Mouse (Mus musculus): ENCODE data around the gene Sele.
"Not testable (repeated sequence)": the region's sequence is repeated elsewhere in the genome, so short reads cannot be mapped to it uniquely, and the experiment has no call there.

The Sele gene

DNA sequence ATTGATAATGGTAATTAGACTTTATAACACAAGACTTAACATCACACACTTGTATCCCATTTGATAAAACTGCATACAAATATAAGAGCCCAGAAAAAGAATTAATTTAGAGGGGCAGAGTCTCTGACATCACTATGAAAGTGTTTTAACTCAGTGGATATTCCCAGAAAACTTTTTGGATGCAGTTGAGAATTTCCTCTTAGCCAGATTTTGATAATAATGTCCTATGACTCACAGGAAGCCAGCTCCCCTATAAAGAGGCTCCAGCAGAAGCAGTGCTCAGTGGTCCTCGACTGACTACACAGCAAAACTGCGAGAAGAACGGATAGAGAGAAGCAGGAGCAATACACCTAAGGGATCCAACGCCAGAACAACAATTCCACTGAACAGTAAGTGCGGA is at the start of gene Sele:
Sele (plus strand) TSS at position 301 of the 400 bp plus-strand sequence.
- DNase-seq: no peak

DNA sequence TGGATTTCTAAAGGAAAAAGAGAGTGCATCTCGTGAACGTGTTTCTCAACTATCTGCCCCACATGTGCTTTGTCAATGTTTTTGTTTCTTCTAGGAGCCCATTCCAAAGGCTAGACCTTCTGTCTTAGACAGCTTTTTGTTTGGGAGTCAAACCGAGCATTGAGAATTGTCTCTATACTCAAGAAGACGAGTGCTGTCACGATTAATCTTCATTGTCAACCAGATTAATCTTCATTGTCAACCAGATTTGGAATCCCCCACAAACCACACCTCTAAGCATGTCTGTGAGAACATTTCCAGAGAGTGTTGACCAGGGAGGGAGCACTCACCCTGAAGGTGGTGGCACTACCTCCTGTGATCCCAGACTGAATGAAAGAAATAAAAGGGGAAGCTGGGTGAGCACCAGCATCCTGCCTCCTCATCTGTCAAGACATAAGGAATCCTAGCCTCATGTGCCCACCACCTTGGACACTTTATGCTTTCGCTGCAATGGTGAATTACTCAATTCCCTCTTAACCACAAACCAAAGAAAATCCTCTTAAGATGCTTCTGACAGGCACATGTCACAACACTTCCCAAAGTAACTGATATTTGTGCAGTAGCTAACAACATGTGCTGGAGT is 46.1 kb upstream of the Sele start:
- no peak for DNase-seq

DNA sequence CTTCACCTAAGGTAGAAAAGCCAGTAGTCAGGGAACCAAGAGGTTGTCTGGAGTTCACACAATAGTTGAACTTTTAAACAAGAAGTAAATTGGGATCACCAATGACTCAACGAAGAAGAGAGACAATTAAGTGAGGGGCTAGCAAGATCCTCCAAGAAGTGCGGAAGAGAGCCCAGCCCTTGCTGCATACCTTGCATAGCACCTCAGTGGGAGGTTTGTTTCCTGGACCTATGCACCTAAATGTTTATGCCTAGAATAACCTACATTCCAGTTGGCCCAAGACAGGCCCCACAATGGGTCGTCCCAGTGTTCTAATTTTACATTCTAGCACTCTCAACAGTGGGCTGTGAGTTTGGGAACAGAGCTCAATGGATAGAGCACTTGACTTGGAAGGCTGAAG is 43.7 kb upstream of the Sele start:
- no peak for DNase-seq

DNA sequence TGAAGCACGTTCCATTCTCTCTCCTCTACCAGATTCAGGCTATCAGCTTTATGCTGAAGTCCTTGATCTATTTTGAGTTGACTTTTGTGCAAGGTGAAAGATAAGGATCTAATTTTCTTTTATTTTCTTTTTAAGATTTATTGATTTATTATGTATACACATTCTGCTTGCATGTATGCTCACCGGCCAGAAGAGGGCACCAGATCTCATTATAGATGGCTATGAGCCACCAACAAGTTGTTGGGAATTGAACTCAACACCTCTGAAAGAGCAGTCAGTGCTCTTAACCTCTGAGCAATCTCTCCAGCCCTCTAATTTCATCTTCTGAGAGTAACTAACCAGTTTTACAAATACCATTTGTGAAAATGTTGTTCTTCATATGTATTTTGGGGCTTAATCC is 38.8 kb upstream of the Sele start:
- DNase-seq: peak; percentile 18

DNA sequence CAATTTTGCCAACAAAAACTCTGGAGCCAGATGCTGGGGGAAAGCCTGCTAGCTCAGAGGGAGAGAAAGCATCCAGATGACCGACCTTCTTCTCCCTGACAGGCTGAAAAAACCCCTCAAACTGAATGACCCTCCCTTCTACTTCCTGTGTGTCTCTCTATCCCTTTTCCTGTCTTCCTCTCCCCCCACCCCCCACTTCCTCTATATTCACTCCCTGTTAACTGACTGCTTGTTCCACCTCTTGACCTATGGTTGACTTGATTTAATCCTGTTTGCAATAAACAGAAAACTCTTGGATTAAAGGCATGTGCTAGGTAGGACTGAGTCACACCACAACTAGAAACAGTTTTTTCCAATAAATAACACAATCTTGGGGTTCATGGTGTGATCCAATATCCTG is 33.4 kb upstream of the Sele start:
- no peak for DNase-seq

DNA sequence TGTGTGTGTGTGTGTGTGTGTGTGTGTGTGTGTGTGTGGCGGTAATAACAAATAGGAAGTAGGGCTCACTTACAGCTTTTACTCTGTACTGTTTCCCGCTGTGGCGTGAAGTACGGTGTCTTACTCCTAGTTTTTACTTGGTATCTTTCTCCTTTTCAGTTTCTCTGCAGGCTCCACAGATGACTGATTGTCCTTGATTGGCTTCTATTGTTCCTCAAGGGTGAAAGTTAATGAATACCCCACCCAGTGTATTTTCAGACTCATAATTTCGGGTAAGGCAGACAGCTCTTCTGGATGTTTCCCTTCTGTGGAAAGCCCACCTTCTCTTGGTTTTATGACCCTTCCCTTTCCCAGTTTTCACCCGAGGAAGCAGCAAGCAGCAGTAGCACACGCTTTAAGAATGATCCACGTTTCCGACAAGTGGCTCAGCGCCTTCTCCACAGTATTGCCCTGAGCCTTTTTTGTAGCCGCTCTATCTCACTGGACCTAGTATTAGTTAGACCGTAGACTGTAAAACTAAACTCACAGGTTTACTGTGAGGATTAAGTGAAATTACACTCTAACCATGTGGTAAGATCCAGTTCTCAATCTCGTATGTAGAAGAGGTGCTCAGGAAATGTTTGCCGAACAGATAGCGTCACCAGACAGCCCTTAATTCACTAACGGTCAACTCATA is 29.7 kb upstream of the Sele start:
- DNase-seq: no peak

DNA sequence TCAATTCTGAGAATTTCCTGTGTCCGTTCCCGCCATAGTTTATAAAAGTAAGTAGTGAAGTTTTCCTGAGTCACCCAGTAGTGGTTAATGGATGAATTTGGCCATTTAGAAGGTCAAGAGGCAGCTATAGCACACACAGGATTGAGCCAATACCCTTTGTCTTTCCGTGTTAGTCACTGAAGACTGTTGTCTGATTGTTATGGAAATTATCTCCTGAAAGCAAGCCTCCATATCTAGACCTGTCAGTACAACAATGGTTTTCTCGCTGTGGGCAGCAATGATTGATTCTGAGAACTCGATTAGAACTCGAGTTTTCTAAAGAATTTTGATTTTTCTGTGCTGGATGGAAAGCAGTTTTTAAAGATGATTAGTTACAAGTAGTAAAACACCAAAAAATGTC is 28.2 kb upstream of the Sele start:
- DNase-seq: no peak

DNA sequence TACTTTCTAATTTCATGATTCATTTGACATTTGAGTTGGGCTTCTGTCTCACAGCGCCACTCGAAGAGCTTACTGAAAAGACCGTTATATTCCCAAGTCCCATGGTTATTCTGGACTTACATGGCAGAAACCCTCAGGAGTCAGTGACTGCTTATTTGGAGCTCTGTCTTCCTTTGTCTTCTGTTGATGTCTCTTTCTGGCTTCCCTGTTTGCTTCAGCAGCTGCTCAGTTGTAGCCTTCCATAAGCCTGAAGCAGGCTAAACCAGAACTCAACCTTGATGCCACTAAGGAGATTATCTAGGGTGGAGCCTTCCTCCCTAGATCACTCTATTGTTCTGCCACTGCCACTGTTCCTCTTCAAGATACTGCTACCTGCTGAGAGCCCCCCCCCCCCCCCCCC is 27.3 kb upstream of the Sele start:
- not testable (repeated sequence) for DNase-seq

DNA sequence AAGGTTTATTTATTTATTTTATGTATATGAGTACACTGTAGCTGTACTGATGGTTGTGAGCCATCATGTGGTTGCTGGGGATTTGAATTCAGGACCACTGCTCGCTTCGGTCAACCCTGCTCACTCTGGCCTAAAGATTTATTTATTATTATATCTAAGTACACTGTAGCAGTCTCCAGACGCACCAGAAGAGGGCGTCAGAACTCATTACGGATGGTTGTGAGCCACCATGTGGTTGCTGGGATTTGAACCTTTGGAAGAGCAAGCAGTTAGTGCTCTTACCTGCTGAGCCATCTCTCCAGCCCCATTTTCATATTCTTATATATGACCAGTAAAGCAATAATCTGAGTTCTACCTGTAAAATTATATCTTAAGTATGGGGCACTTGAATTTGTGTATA is 25.9 kb upstream of the Sele start:
- DNase-seq: not testable (repeated sequence)

DNA sequence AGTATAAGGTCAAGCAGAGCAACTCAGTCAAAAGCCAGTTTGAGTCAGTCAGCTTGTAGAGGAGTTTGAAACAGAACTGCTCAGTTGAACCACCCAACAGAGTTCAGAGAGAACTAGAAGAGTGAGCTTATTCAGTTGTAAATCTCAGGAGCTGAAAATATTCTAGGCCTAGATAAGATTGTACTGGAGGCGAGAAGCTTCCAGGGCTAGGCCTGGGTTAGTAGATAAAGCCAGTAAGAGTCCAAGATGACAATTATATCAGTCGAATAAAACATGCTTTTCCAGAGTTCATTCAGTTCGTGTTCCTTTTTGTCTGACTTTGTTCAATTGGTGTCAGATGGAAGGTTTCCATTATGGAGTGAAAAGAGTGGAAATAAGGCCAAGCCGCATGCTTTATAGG is 22.3 kb upstream of the Sele start:
- no peak for DNase-seq

DNA sequence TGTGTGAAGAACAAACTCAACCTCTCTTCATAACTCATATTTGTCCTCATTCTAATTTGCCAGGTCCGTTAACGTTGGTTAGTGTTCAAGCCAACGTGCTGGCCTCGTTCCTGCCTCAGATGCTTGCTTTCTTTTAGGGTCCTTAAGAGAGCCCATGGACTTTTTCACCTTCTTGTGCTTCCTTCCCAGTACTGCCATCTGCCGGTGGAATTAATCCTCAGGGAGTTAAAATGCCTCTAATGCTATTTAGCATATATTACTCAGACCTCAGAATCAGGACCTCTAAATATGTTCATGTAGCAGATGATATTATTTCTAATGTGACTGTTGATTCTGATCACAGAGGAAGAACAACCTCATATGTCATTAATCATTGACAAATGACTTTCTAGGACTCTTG is 20.6 kb upstream of the Sele start:
- peak; percentile 48 for DNase-seq

DNA sequence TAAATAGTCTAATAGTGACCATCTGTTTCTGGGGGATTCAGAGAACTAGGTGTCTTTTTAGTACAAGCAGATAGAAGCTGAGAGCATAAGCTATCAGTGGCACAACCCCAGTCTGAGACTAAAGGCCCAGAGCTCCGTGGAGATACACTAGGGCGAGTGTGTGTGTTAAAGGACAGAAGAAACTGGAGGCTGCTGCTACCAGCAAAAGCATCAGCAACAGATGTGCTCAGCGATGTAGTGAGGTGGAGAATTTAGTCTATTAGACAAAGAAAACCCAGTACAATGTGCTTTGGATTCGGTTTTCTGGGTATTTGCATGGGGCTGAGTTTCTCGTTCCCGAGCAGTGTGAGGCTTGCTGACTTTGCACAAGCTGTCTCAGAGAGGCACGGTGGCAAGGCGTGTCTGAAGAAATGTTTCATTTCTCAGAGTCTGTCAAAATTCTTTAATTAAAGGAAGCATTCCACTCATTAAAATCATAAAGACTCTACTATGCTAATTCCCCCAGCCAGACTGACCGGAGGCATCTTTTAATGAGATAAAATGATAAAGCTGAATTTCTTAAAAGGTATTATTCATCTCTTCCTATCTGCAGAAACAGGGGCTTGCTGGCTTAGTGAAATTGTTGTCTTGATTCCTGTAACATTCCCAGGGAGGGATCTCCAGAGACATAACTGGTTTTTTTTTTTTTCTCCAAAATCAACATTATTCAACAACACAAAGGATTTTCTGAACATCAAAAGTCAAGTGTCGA is 7.5 kb upstream of the Sele start:
- no peak for DNase-seq

DNA sequence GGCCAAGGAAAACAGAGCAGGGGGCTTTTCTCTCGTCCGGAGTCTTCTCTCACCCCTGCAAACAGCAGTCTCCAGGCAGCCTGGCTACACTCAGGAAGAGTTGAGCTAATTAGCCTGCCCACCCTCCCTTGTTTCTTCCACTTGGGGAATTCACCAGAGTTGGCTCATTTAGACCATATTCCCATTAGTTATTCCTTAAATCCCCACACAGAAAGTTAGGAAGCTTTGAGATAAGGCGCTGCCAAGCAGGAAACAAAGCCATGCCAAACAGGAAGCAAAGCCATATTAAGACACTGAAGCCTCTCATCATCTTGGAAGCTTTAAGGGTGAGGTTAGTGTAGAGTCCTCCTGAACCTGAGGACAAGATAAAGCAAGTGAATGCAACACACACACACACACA is 4.5 kb upstream of the Sele start:
- peak; percentile 41 for DNase-seq

DNA sequence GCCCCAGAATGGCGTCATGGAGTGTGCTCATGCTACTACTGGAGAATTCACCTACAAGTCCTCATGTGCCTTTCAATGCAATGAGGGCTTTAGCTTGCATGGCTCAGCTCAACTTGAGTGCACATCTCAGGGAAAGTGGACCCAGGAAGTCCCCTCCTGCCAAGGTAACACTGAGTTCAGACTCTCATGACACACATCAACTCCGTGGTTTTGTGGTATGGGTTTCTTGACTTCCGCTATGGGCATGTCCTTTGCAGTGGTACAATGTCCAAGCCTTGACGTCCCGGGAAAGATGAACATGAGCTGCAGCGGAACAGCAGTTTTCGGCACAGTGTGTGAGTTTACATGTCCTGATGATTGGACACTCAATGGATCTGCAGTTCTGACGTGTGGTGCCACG is 5.5 kb downstream of the Sele start:
- DNase-seq: no peak

DNA sequence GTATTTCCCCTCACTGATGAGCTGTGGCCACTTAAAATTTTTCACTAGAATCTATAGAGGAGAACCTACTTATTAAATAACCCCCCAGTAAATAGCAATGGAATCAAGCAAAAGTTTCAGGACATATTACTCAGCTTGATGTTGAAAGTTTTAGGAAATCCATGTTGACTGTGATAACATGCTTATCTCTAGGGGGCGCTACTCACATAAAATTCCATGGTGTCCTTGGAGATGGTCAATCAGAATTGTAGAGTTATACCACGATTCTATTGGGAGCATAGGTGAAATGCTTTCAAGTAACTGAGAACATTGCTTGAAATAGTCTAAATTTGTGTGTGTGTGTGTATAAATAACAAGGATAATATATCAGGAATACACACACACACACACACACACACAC is 6.8 kb downstream of the Sele start:
- peak; percentile 26 for DNase-seq

DNA sequence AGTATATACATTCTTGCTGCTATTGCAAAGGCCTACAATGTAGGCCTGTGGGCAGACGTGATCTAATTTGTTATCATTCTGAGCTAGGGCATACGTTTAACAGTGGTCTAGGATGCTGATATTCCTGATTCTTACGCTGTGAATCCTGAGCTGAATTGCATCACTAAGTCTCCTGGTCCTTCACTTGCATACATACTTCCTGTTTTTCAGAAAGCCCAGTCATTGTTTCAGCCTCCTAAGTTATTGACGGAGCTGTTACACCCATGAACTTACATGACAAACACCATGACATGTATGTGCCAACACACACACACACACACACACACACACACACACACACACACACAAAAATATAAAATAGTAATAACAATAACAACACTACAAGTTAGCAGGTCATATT is 12.0 kb downstream of the Sele start:
- no peak for DNase-seq

DNA sequence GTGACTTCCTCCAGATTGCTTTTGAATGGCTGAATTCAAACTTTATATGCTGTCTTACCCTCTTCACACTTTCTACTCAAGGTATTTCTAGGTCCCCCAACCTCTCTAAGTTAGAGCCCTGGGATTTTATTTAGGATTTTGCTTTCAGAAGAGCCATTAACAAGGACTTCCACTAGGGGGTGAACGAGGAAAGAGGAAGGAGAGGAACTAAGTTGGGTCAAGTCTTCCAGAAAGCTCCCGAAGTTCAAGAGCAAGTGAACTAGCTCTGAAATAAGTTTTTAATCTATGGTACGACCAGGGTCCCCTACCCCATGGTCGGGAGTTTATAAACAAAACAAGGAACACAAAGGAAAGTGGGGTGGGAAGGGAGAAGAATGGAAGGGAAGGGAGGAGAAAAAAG is 13.2 kb downstream of the Sele start:
- DNase-seq: peak; percentile 49

DNA sequence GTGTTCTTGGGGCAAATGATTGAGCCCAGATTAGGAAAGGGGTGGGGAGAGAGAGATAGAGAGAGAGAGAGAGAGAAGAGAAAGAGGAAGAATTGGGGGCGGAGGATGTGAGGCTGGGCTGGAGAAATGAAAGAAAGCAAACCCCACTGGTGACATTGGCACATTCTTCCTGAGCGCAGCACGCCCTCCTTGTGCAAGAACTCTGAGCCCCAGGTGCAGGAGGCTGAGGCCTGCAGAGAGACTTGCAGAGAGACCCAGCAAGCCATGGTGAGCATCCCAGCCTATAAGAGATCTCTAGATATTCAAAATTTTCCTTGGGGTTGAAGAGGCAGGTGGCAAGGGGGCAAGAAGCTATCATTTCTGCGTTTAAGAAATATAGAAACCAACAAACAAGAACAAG is 13.9 kb downstream of the Sele start, which contains the start of gene Sell:
Sell (plus strand) TSS at position 58 of the 400 bp plus-strand sequence.
- peak; percentile 40 for DNase-seq

DNA sequence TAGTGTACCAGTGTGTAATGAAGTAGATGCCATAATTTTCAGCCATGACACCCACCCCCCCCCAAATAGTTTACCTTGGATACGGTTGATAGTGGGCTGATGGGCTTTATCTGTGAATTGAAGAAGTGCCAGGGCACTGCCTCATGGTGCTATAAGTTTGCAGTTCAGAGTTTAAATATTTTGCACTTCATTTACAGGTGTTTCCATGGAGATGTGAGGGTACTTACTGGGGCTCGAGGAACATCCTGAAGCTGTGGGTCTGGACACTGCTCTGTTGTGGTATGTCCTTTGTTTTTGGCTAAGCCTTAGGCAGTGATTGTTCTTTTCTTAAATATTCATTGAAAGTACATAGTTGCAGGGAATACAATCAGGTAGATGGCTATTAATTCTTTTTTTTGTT is 14.8 kb downstream of the Sele start:
- DNase-seq: no peak

DNA sequence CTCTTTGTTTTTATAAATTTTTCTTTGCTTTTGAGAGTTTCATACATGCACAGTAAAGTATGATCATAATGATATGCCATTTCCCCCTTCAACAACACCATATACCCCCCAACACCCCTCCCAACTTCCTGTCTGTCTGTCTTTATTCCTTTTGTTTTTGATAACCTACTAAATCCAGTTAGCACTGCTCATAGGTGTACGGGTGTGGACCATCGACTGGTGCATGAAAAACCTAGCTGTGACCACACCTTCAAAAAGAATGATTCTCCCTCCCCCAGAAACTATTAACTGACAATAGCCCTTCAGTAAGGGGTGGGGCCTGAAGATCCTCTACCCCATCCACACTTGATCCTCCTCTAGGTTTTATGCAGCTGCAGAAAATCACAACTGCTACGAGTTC is 15.7 kb downstream of the Sele start:
- DNase-seq: peak; percentile 11

DNA sequence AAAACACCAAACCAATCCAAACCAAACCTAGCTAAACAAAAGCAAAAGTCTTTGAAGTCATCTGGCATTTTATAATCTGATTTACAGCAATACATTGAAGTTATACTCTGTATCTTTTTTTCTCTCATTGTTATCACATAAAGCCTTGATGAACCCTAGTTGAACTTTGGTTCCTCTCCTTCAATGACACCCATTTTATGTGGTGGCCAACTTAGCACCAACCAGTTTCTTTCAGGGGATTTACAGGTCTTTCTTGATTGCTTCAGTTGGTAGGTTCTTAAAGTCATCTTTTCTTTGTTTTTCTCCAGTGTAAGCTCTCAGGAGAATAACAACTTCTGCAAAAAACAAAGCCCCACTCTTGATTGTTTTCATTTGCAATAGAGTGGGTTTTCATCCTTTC is 21.2 kb downstream of the Sele start:
- no peak for DNase-seq

DNA sequence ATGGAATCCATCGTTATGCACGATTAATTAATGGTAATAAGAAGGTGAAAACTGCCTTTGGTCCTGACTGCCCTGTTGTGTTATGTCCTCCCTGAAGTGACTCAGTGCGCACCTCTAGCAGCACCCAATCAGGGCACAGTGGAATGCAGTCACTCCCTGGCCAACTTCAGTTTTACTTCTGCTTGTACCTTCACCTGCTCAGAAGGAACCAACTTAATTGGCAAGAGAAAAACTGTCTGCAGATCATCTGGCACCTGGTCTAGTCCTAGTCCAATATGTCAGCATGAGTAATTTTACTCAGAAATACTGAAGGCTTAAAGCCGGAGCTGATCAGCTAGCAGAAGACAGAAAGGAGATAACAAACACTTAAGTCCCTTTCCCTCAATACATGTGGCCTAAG is 22.4 kb downstream of the Sele start:
- DNase-seq: no peak

DNA sequence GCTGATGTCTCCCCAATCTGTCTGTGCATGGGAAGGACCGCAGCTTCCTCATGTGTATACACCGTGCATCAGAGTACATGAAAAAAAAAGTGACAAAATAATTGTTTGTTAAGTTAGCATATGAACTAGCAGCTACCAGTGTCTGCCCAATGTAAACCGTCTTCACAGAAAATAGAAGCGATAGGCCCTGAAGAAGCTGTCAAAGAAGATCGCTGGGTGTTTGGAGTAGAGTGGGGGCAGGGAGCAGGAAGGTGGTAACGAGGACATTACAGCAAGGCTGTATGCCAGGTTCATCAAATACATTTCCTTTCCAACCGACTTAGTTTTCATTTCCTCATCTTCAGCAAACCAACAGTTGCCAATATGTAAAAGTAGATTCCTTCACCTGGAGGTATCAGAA is 23.1 kb downstream of the Sele start:
- DNase-seq: peak; percentile 31

DNA sequence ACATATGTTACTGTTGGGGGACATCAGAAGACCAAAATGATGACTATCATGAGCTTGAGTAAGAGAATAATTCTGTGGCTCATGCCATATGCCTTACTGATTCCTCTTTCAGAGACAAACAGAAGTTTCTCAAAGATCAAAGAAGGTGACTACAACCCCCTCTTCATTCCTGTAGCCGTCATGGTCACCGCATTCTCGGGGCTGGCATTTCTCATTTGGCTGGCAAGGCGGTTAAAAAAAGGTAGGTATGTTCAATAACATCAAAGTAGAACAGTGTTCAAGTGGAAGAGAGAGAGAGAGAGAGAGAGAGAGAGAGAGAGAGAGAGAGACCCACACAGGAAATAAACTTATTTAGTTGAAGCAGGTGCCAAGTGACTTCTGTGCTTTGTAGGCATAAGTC is 24.0 kb downstream of the Sele start:
- no peak for DNase-seq
